Mouse (Mus musculus) brain, embryonic 14.5 days (tissue): ENCODE data around the gene Zfp790. TPM values are rescaled to one million over a fixed set of nuclear protein-coding genes. Genes with fewer than 3 reads are reported as not detected.
A peak's percentile ranks its signal among the peaks of the same experiment; 100 is the strongest.

ENCODE experiments used
- DNase-seq: peaks from one replicate; pipeline ENCODE4 v3.0.0-alpha.2; 2011; ENCODE audit warnings: low read depth
- CTCF ChIP-seq: fragments of 200-500 bp; IDR thresholded peaks from 2 replicates; pipeline ENCODE4 v1.5.1; 2012; ENCODE audit warnings: inconsistent platforms, mild to moderate bottlenecking, moderate library complexity, borderline replicate concordance; ENCODE audit not compliant: insufficient read depth, insufficient read length; ENCODE audit errors: extremely low read depth
- POLR2A ChIP-seq: fragments of 200-500 bp; IDR thresholded peaks from 2 replicates; pipeline ENCODE4 v1.6.1; 2012; ENCODE audit warnings: mild to moderate bottlenecking, inconsistent platforms, borderline replicate concordance; ENCODE audit not compliant: poor library complexity, insufficient read depth, insufficient read length, severe bottlenecking; ENCODE audit errors: extremely low read depth
- polyA plus RNA-seq: library from polyadenylated mRNA; depleted of rRNA; stranded (reverse); fragments of >200 nt; gene quantifications from 2 replicates; pipeline ENCODE4 v1.2.3, GENCODE M21; 2012

Zfp790 gene
- polyA plus RNA-seq, 1 experiment, result 14.8 TPM

DNA sequence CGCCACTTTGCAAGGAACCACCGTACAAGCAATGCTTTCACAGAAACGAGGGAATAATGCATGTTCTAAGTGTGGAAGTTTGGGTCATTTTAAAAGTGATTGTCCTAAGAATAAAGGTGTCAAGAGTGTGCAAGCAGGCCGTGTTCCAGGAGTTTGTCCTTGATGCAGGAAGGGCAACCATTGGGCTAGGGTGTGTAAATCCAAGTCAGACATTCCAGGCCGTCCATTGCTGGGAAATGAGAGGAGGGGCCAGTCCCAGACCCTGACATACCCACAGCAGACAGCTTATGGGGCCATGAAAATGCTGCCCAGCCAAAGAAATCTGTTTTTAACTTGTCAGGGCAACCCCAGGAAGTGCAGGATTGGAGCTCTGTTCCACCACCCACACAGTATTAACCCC is 8.9 kb upstream of the Zfp790 start:
- TF ChIP-seq POLR2A (no peak), CTCF (no peak)
- DNase-seq, result no peak

GRCm38 (mm10) chr7:29812244-29812643 is 3.7 kb upstream of the Zfp790 start:
- no peak for DNase-seq
- TF ChIP-seq CTCF, result no peak
- TF ChIP-seq POLR2A, result no peak

- DNase-seq, result no peak
- TF ChIP-seq POLR2A (no peak), CTCF (no peak)
These were observed 1.5 kb upstream of the Zfp790 start for GRCm38 (mm10) chr7:29814381-29814780.

GRCm38 (mm10) chr7:29815061-29815784 is 691 bp upstream of the Zfp790 start:
- DNase-seq, result no peak
- no peak for TF ChIP-seq CTCF
- no peak for TF ChIP-seq POLR2A

- peak; percentile 97 for DNase-seq
- TF ChIP-seq POLR2A (no peak), CTCF (no peak)
These were observed 2.8 kb downstream of the Zfp790 start for GRCm38 (mm10) chr7:29818619-29819254.

DNA sequence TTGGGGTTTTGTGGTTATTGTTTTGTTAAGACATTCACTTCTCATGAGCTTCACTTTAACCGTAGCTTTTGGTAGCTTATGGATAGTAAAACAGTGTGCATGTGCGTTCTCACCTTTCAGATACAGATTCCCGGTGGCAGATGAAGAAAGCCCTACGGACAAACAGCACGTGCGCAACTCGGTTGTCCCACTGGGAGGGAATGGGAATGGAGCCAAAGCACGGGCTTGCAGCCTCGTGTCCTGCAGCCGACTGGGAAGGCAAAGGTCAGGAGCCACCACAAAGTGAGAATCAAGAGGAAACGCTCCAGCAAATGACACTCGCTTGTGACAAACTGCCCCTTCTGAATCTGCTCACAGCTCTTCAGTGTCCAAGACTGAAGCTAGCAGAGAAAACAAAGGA is 12.1 kb downstream of the Zfp790 start:
- TF ChIP-seq CTCF (no peak), POLR2A (no peak)
- DNase-seq, result no peak

DNA sequence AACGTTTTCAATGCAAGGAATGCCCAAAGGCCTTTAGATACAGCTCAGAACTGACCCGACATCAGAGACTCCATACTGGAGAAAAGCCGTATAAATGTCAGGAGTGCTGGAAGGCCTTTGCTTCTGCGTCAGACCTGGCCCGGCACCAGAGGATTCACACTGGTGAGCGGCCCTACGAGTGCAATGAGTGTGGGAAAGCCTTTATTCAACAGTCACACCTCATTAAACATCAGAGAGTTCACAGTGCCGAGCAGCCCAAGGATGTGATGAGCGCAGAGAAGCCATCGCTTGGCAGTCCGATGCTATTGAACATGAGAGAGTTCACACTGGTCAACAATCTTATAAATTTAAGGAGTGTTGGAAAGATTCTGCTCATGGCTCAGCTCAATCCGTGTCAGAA is 13.9 kb downstream of the Zfp790 start:
- DNase-seq, result no peak

DNA sequence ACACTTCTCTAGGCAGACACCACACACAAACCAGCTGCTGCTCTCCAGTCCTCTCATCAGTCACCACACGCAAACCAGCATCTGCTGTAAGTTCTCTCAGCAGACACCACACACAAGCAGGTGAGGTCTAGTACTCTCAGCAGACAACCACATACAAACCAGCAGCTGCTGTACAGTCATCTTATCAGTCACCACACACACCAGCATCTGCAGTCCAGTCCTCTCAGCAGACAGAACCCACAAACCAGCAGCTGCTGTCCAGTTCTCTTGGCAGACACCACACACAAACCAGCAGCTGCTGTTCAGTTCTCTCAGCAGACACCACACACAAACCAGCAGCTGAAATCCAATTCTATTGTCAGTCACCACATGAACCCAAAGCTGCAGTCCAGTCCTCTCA is 20.9 kb downstream of the Zfp790 start:
- TF ChIP-seq POLR2A, result no peak
- TF ChIP-seq CTCF, result no peak
- peak; percentile 37 for DNase-seq

More for the DNA sequence above, 13.9 kb downstream of the Zfp790 start:
- no peak for TF ChIP-seq CTCF
- TF ChIP-seq POLR2A, result no peak

DNA sequence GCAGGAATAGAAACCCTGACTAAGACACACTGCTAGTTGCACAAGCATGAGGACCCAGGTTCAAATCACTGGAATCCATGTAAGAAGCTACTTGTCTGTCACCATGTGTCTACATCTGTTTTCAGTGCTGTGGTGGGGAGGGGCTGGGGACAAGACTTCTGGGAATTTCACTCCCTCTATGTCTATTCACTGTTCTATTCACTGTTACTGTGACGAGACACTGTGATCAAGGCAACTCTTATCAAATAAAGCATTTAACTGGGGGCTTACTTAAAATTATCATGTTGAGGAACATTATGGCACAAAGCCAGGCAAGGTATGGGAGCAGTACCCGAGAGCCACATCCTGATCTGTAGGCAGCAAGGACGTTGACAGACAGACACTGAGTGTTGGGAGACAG is 23.3 kb downstream of the Zfp790 start:
- no peak for DNase-seq
- TF ChIP-seq POLR2A (no peak), CTCF (no peak)

DNA sequence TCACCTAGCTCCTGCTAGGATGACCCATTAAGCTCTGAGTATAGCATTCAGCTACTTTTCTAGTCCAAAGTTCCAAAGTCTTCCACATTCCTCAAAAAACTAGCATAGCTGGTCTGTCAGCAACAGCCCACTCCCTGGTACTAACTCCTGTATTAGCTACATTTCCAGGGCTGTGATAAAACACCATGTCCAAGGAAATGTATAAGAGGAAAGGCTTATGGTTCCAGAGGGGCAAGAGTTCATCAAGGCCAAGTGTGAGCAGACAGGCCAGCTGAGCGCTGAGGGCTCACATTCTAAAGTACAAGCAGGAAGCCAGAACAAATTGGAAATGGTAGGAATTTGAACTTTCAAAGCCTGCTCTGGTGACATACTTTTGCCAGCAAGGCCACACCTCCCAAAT is 26.2 kb downstream of the Zfp790 start:
- DNase-seq, result no peak
- TF ChIP-seq POLR2A, result no peak
- no peak for TF ChIP-seq CTCF

- TF ChIP-seq CTCF (no peak), POLR2A (no peak)
- no peak for DNase-seq
These were observed 28.7 kb downstream of the Zfp790 start for GRCm38 (mm10) chr7:29844616-29845015.

DNA sequence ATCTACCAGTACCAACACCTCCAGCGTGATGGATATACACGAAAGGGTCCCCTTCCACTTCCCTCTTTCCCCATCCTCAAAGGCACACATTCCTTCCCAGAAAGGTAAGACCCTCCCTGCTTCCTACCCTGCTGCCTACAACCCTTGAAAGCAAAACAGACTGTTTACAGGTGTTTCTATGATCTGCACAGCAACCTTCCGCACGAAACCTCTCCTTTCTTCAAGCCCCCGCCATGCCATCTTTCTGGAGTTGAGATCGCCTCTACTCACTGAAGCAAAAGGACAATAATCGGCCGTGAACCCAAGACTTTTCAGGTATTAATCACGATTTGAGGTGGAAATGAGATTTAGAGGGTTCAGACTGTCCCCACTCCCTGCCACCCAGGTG is 36.9 kb downstream of the Zfp790 start:
- TF ChIP-seq CTCF, result no peak
- TF ChIP-seq POLR2A, result no peak
- DNase-seq, result no peak

DNA sequence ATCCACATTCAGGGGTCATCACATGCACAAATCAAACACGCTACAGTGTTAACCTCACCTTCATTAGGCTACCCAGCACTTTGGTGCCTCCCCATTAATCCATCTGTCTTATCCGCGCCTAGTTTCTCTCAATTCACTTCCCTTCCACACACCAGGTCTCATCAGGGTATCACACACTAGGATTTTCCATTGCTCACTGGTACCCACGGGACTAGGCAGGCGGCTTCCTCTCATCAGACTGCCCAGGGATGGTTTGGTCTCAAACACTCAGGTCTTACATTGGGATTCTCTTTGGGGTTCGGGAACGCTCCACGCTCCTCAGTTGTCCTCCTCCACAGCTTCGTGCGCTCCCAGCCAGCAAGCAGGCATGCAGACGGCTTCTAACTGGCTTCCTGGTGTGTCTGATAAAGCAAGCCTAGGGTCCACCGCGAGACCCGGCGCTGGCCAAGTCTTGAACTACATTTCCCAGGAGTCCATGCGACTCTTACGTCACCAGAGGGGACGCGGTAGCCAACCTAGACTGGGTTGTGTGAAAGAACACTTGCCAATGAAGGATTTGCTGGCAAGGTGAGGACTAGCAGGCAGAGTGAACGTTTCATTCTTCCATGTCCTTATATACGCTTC is 37.4 kb downstream of the Zfp790 start, which contains the start of gene Zfp940:
Zfp940 (minus strand) TSS at position 451 of the 624 bp plus-strand sequence.
- peak; percentile 97 for DNase-seq
- TF ChIP-seq CTCF (no peak), POLR2A (peak; percentile 36; the same call in 1 of the 2 replicates)
